In the genomic region with DNA sequence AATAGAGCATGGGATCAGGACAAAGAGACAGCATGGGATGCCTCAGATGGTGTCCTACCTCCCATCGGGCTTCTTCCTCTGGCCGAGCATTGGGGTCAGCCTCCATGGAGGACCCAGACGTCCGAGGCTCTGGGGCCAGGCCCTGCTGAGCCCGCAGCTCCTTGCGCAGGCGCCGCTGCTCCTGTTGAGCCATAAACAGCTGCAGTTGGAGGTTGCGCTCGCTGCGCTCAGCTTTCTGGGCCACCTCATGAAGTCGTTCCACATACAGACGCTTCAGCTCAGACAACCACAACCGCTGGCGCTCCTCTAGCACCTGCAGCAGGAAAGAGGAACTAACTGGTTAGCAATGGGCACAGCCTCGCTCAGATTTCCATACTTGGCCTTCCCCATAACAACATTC, we compare ENCODE assay signal across 11 mouse cellular contexts. TPM values are rescaled to one million over a fixed set of nuclear protein-coding genes. Genes with fewer than 3 reads are reported as not detected.
DNase-seq lines count a peak whose midpoint lies in the region; ATAC-seq lines count a peak whose summit lies in the region.
"Had no signal": no experiment of that assay in that cellular context is flagged by ENCODE, and none has a peak within 500 bp of the region (broad histone marks: within the 10 kb centered on the region; RNA-seq: fewer than 3 reads in every experiment).

No protein-coding gene starts in this region.

- no peak overlapping the region for H3K4me3 ChIP-seq in heart, embryonic 15.5 days
- H3K4me3 ChIP-seq: forebrain, embryonic 12.5 days; hindbrain, embryonic 15.5 days; midbrain, embryonic 15.5 days had no signal

- WGBS in heart, embryonic 15.5 days: 70% methylated on average over 16 of the region's 16 CpGs

- no peaks in the 10 kb centered on the region for H3K9me3 ChIP-seq in heart, embryonic 15.5 days (replicated peaks)
- H3K9me3 ChIP-seq: forebrain, embryonic 12.5 days; hindbrain, embryonic 15.5 days; midbrain, embryonic 15.5 days had no signal

- peaks cover 10% of the 10 kb centered on the region; the same call in 1 of the 2 replicates for H3K36me3 ChIP-seq in heart, embryonic 15.5 days
- H3K36me3 ChIP-seq: forebrain, embryonic 12.5 days; midbrain, embryonic 15.5 days had no signal

- H3K4me1 ChIP-seq in heart, embryonic 15.5 days (replicated peaks): peaks cover 38% of the 10 kb centered on the region

- peak overlapping the region; percentile 44; the same call in 1 of the 2 replicates for H3K27ac ChIP-seq in heart, embryonic 15.5 days
- H3K27ac ChIP-seq: forebrain, embryonic 12.5 days; midbrain, embryonic 15.5 days had no signal

- 0 out of 2 replicates have a peak overlapping the region, but pooled peaks have one; percentile 29 for H3K4me2 ChIP-seq in heart, embryonic 15.5 days
- H3K4me2 ChIP-seq: forebrain, embryonic 12.5 days; midbrain, embryonic 15.5 days had no signal

- no peak for ATAC-seq in heart, embryonic 15.5 days (replicated peaks; ENCODE audit: insufficient number of reproducible peaks, insufficient read depth, low FRiP score, low read depth)
- ATAC-seq: midbrain, embryonic 15.5 days had no signal

- peak overlapping the region; percentile 5; the same call in 1 of the 2 replicates for H3K9ac ChIP-seq in heart, embryonic 15.5 days
- H3K9ac ChIP-seq: forebrain, embryonic 12.5 days; hindbrain, embryonic 15.5 days; midbrain, embryonic 15.5 days had no signal

- H3K27me3 ChIP-seq in heart, embryonic 15.5 days: 0 out of 2 replicates have a peak, but pooled peaks cover 4% of the 10 kb centered on the region
- H3K27me3 ChIP-seq: hindbrain, embryonic 15.5 days had no signal

- no peak for DNase-seq in heart, adult 8-10 months (ENCODE audit: low spot score)
- peak; percentile 79 to 81 for DNase-seq in B cell, adult 2 months
- DNase-seq in c-Kit-positive CD71-negative TER-119-negative erythroid progenitor cells, embryonic 14.5 days (ENCODE audit: low read depth): peak; percentile 66
- peak; percentile 52 for DNase-seq in skeletal muscle tissue, adult 2 months (ENCODE audit: low read depth, low spot score)
- no peak for DNase-seq in right cerebral cortex, postnatal 4 days
- DNase-seq in c-Kit-positive CD71-positive TER-119-positive erythroid progenitor cells, embryonic 14.5 days (ENCODE audit: low spot score): no peak
- no peak for DNase-seq in cerebellum, adult 11-12 months

RNA-seq across cellular contexts. Expression of gene N4bp3, which starts 6.4 kb away (rescaled TPM):
- 16.6 and 18.8 TPM in 2 replicates for polyA plus RNA-seq in heart, embryonic 15.5 days (2015; fragmentation: Nextera tagmentation; extraction: Ambion mirVana)
- total RNA-seq in heart, adult 8-10 months (2022): 10 to 100 TPM in 3 of 4 experiments, 1 to 10 TPM in 1; 9.2 to 10.8 (median 10.3) TPM

RNA-seq across cellular contexts. Expression of gene D930048N14Rik, which starts 6.5 kb away (rescaled TPM):
- polyA plus RNA-seq in heart, embryonic 15.5 days (2015; fragmentation: Nextera tagmentation; extraction: Ambion mirVana): 1.00 and 1.5 TPM in 2 replicates
- total RNA-seq in heart, adult 8-10 months (2022): 1 to 10 TPM in 1 of 4 experiments, under 1 TPM in 3; 0.22 to 1.0 (median 0.63) TPM

RNA-seq across cellular contexts. Expression of gene Rmnd5b, which starts 8.5 kb away (rescaled TPM):
- polyA plus RNA-seq in heart, embryonic 15.5 days (2015; fragmentation: Nextera tagmentation; extraction: Ambion mirVana): 25.6 and 36.8 TPM in 2 replicates
- total RNA-seq in heart, adult 8-10 months (2022): 10 to 100 TPM; 12.6 to 19.1 (median 15.3) TPM

RNA-seq across cellular contexts. Expression of gene Nhp2, which starts 24.7 kb away (rescaled TPM):
- 64.8 and 79.8 TPM in 2 replicates for polyA plus RNA-seq in heart, embryonic 15.5 days (2015; fragmentation: Nextera tagmentation; extraction: Ambion mirVana)
- 10 to 100 TPM; 18.4 to 23.7 (median 21.4) TPM for total RNA-seq in heart, adult 8-10 months (2022)

RNA-seq across cellular contexts. Expression of gene Hnrnpab, which starts 37.6 kb away (rescaled TPM):
- 239 and 289 TPM in 2 replicates for polyA plus RNA-seq in heart, embryonic 15.5 days (2015; fragmentation: Nextera tagmentation; extraction: Ambion mirVana)
- total RNA-seq in heart, adult 8-10 months (2022): 100 to 1,000 TPM; 119 to 149 (median 133) TPM

Comparison
In these comparisons a context has a peak if more than half of its experiments do, and no peak if none do; other contexts are left out.
1. DNase-seq: peak in B cell, adult 2 months (2 of 2), c-Kit-positive CD71-negative TER-119-negative erythroid progenitor cells, embryonic 14.5 days (single experiment) and skeletal muscle tissue, adult 2 months (single experiment); none in heart, adult 8-10 months (single experiment), right cerebral cortex, postnatal 4 days (single experiment), c-Kit-positive CD71-positive TER-119-positive erythroid progenitor cells, embryonic 14.5 days (single experiment) and cerebellum, adult 11-12 months (single experiment).